Mouse (Mus musculus) urinary bladder, postnatal 14 days (tissue): Measurements from ENCODE around the gene Ubap2.

Source experiments
- DNase-seq: peaks from one replicate; pipeline ENCODE4 v3.0.0; 2021; ENCODE audit warnings: low spot score

Ubap2 gene

DNA sequence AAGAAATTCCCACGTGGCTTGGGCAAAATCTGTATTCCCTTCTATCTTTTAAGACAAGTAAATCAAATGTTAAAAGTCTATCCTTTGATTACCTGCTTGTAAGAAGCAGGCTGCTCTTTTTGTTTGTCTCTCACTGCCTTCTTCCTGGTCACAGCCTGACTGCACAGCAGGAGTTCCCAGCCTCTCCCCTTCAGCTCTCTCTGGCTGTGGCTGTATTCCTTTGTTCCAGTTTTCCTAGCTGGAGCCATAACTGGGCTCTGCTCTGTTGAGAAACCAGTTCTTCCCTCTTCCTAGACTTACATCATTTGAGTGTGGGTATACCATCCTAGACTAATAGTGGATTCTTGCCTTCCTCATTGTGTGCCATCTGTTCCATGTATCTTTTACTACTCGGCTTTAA, 110.0 kb downstream of the Ubap2 start:
- no peak for DNase-seq

DNA sequence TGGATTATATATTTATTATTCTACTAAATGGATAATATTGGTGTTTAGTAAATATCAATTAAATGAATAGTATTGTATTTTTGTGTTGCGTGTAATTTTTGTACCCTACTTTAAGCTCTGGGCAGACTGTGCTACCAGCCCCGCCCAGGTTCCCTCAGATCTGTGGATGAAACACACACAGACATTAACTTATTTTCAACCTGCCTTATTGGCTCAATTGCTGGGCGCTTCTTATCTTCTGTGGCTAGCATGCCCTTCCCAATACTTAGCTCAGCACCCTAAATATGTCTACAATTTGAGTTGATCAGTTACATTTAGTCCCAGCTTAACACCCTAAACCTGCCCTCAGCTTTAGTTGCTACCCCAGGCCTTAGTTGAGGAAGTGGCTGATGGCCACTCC, 113.7 kb downstream of the Ubap2 start:
- DNase-seq, result no peak

GRCm38 (mm10) chr4:41158251-41158650, 116.7 kb downstream of the Ubap2 start:
- no peak for DNase-seq

DNA sequence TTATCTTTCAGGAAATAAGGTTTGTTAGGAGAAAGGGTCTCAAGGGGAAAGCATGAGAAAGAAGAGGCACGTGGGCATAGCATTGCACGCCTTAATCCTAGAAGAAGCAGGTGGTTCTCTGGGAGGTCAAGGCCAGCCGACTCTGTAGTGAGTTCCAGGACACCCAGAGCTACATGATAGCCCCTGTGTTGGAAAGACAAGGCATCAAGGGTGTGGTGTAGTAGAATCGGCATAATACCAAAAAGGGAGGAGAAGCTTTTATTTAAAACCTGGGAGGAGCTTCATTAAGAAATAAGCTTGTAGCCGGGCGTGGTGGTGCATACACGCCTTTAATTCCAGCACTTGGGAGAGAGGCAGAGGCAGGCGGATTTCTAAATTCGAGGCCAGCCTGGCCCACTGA, 118.0 kb downstream of the Ubap2 start:
- no peak for DNase-seq

DNA sequence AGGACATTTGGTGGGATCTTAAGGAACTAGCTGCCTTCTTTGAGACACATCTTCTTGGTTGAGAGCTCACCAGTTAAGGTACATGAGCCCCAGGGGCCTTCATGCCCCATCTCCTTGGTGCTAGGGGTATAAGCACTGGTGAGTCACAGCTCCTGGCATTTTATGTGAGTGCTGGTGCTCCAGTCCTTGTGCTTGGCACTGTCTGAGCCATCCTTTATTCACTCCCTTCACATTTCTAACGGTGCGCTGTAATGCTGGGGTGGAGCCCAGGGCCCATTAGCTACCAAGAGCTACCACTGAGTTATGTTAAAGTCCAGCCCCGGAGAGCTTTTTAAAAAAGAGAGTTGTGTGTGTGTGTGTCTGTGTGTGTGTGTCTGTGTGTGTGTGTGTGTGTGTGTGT, 121.8 kb downstream of the Ubap2 start:
- peak; percentile 11 for DNase-seq

DNA sequence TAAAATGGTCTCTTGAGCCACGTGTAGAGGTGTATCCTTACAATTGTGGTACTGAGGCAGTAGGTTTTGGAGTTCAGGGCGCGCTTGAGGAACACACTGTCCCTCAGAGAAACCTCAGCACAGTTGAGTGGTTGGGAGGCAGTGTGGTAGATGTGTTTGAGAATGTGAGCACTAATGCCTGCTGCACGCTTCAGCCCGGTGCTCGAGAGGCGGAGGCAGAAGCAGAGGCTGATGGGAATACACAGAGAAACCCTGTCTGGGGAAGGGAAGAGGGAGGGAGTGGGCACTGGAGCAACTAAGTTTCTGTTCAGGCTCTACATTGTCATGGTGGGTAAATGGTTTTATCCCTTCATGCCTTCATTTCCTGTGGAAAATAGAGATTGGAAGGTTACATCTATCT, 123.8 kb downstream of the Ubap2 start:
- no peak for DNase-seq

DNA sequence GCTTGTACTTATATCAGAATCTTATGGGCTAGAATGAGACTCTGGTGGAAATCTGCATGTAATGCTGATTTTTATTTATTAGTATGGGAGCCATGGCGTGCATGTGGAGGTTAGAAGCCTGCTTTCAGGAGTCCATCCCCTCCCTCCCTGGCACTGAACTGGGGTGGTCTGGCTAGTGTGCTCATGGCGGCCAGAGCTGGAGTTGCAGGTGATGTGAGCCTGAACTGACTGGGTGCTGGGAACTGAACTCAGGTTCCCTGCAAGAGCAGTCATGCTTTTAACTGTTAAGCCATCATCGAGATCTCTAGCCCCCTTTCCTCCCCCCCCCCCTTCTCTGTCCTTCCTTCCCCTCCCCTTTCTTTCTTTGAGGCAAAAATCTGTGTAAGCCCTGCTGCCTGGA, 125.1 kb downstream of the Ubap2 start:
- no peak for DNase-seq
